Mouse (Mus musculus) hindbrain, embryonic 13.5 days (tissue): Measurements from ENCODE around the gene Dpf1. TPM values are rescaled to one million over a fixed set of nuclear protein-coding genes. Genes with fewer than 3 reads are reported as not detected.
A peak's percentile ranks its signal among the peaks of the same experiment; 100 is the strongest.

Source experiments
- ATAC-seq: fragments of 200-750 bp; cut with Nextera tagmentation; 2 replicates; pipeline ENCODE4 v1.8.0; 2017; ENCODE audit warnings: moderate TSS enrichment; ENCODE audit not compliant: low FRiP score
- H3K27ac ChIP-seq: fragments of 300-500 bp; sonication (generic); 2 replicates; pipeline ENCODE4 v1.5.1; 2015; ENCODE audit warnings: inconsistent platforms, mild to moderate bottlenecking, moderate library complexity
- H3K27me3 ChIP-seq: fragments of 300-500 bp; sonication (generic); 2 replicates; pipeline ENCODE4 v1.6.1; 2015; ENCODE audit warnings: mild to moderate bottlenecking, inconsistent platforms
- H3K36me3 ChIP-seq: fragments of 300-500 bp; sonication (generic); 2 replicates; pipeline ENCODE4 v1.6.1; 2015; ENCODE audit warnings: mild to moderate bottlenecking, inconsistent platforms
- H3K4me1 ChIP-seq: fragments of 300-500 bp; sonication (generic); replicated peaks from 2 replicates; pipeline ENCODE4 v1.6.1; 2015; ENCODE audit warnings: inconsistent platforms
- H3K4me2 ChIP-seq: fragments of 300-500 bp; sonication (generic); 2 replicates; pipeline ENCODE4 v1.6.1; 2015; ENCODE audit warnings: inconsistent platforms, mild to moderate bottlenecking, moderate library complexity
- H3K4me3 ChIP-seq: fragments of 300-500 bp; sonication (generic); 2 replicates; pipeline ENCODE4 v1.5.1; 2015; ENCODE audit warnings: mild to moderate bottlenecking, inconsistent platforms
- H3K9ac ChIP-seq: fragments of 300-500 bp; sonication (generic); 2 replicates; pipeline ENCODE4 v1.6.1; 2015; ENCODE audit warnings: mild to moderate bottlenecking, inconsistent platforms
- H3K9me3 ChIP-seq: fragments of 300-500 bp; sonication (generic); 2 replicates; pipeline ENCODE4 v1.6.1; 2016; ENCODE audit warnings: inconsistent platforms
- WGBS: fragments of 180-500 bp; shearing (Covaris S2); methylation state at CpG from one replicate; pipeline ENCODE4 v1.1.7; 2015; 5-methylcytosine and 5-hydroxymethylcytosine counted together
- polyA plus RNA-seq: library from polyadenylated mRNA; unstranded; fragments of >200 nt; fragmentation: Nextera tagmentation; extraction: Ambion mirVana; gene quantifications from 2 replicates; pipeline ENCODE4 v1.2.1, GENCODE M21; 2015

Dpf1 gene
- 187 and 197 TPM in 2 replicates for polyA plus RNA-seq

DNA sequence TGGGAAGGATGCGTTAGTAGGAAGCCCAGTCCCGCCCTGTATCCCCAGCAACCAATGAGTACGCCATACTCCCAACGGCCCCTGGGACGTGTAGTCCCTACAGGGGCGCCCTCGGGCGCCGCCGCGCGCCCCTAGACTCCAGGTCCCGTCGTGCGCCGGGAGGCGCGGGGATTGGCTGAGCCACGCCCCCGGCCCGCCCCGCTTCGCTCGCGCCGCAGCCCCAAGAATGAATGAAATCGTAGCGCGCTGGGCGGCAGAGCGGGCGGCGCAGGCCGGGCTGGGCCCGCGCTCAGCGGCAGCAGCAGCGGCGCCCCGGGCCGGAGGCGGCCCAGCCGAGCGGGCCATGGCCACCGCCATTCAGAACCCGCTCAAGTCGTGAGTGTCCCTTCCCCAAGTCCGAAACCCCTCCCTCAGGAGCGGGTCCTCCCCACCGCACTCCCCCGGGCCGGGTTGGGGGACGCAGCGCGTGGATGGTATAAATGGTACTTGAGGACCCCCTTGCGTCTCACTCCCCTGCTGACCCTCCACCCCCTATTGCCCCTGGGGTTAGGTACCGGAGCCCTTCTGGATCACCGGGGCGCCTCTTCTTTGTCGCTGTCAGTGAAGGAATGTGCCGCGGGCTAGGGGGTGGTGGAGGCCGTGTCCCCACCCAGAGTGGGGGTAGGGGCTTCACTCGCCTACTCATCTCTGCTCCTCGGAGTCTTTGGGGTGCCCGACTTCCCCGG is at the start of gene Dpf1:
Dpf1 (plus strand) TSS at position 214 of the 725 bp plus-strand sequence.
- peaks cover 55% of the 10 kb centered on the region for H3K4me1 ChIP-seq
- ATAC-seq: peak; percentile 82
- H3K27me3 ChIP-seq: no peaks in the 10 kb centered on the region
- peak within 1 kb of the TSS; percentile 95 for H3K9ac ChIP-seq
- H3K36me3 ChIP-seq: no peaks in the 10 kb centered on the region
- H3K9me3 ChIP-seq: no peaks in the 10 kb centered on the region
- peak within 1 kb of the TSS; percentile 96 for H3K27ac ChIP-seq
- WGBS: 1% methylated on average over 63 of the region's 67 CpGs
- H3K4me2 ChIP-seq: peak within 1 kb of the TSS; percentile 91
- peak within 1 kb of the TSS; percentile 75 for H3K4me3 ChIP-seq

DNA sequence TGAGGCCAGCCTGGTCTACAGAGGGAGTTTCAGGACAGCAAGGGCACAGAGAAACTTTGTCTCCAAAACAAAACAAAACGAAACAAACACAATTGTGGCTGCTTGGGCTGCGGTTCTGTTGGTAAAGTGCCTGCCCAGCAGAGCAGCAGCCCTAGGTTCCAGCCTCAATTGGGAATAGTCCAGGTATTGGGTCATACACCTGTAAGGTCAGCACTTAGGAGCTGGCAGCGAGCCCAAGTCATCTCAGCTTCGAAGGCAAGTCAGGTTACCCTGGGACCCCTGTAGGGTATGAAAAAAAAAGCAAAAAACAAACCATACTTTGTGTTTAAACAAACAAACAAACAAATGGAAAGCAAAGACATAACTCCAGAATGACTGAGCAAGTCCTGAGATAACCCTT is 47.9 kb upstream of the Dpf1 start:
- H3K27me3 ChIP-seq: no peaks in the 10 kb centered on the region
- H3K9ac ChIP-seq: no peak overlapping the region
- H3K4me2 ChIP-seq: no peak overlapping the region
- H3K9me3 ChIP-seq: no peaks in the 10 kb centered on the region
- peaks cover 8% of the 10 kb centered on the region for H3K4me1 ChIP-seq
- no peak for ATAC-seq
- WGBS: 83% methylated on average over 4 of the region's 4 CpGs
- no peak overlapping the region for H3K4me3 ChIP-seq
- H3K27ac ChIP-seq: no peak overlapping the region
- 0 out of 2 replicates have a peak, but pooled peaks cover 3% of the 10 kb centered on the region for H3K36me3 ChIP-seq

DNA sequence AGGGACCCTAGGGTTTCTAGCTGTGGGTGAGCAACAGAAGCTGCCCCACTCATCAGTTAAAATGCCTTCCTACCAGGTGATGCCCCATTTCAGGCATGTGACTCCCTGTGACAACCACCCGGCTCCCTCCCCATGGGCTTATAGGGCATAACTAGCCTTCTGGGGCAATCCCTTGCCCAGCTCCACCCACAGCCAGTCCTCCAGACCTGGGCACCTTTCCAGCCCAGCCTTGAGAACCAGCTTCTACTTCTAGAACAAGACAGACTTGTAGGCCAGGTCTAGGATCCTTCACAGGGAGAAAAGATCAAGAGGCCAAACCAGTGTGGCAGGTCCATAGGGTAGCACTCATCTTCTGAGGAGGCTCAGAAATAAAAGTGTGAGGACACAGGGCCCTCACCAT is 46.4 kb upstream of the Dpf1 start:
- H3K4me2 ChIP-seq: no peak overlapping the region
- no peaks in the 10 kb centered on the region for H3K9me3 ChIP-seq
- H3K4me3 ChIP-seq: no peak overlapping the region
- no peak overlapping the region for H3K27ac ChIP-seq
- 94% methylated on average over 1 of the region's 1 CpGs for WGBS
- H3K27me3 ChIP-seq: no peaks in the 10 kb centered on the region
- H3K9ac ChIP-seq: no peak overlapping the region
- peaks cover 8% of the 10 kb centered on the region for H3K4me1 ChIP-seq
- H3K36me3 ChIP-seq: 0 out of 2 replicates have a peak, but pooled peaks cover 3% of the 10 kb centered on the region
- no peak for ATAC-seq

DNA sequence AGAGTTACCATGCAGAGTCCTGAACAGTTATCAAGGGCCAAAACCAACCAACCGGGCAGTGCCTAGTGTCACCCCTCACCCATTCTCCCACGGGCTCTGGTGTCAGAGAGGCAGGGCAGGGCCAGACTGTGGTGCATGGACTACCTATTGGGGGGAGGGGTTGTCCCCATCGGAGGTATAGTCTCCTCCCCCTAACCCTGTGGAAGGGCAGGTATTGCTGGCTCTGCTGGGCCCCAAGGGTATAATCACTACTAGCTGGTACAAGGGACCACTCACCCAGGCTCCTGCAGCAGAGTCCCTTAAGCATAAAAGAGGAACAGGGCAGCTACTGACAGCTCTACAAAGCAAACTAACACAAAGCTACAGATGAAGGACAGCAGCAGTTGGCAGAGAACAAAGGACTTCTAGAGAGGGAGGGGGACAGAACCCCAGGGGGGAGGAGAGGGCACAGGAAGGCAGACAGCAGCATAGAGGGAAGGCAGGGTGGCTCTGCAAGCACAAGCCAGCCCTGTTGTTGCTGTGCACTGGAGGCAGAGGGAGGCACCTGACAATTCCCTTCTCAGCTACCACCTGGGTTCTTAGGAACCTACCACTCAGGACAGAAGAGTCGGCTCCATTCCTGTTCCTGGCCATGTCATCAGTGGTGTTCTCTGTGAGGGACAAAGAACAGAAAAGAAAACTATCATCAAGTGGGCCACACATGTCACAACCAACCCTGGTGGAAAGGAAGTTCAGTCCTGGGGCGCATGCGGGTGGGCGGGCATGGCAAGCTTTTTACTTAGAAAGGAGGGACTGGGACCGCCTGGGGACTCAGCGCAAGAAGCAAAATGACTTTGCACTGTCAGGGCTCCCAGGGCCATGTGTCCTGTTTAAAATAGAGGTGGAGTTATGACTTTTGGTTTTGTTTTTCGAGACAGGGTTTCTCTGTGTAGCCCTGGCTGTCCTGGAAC is 43.7 kb upstream of the Dpf1 start:
- WGBS: 55% methylated on average over 10 of the region's 10 CpGs
- H3K9ac ChIP-seq: no peak overlapping the region
- peak; percentile 28; the same call in 1 of the 2 replicates for ATAC-seq

DNA sequence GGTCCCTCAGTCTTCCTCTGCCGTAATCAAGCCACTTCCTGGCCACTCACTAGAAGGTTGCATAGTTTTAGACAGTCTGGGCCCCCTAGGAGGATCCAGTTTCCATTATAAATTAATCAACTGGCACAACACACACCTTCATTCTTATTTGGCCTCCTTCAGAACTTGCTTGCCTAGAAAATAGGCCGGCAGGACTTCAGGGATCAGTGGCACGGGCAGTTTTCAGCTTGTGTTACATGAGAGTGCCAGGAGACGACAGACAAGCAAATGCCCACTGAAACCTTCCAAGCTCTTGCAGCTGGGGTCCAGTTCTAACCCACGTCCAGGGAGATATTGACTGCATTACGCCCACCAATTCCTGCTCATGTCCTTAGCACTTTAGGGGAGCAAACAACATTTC is 41.6 kb upstream of the Dpf1 start:
- 87% methylated on average over 6 of the region's 6 CpGs for WGBS
- Histone ChIP-seq H3K27me3 (no peaks in the 10 kb centered on the region), H3K27ac (no peak overlapping the region), H3K4me2 (no peak overlapping the region), H3K9me3 (no peaks in the 10 kb centered on the region), H3K4me3 (no peak overlapping the region), H3K36me3 (0 out of 2 replicates have a peak, but pooled peaks cover 3% of the 10 kb centered on the region), H3K4me1 (peaks cover 8% of the 10 kb centered on the region), H3K9ac (no peak overlapping the region)
- ATAC-seq: no peak

More for the DNA sequence above, 43.7 kb upstream of the Dpf1 start:
- H3K9me3 ChIP-seq: no peaks in the 10 kb centered on the region
- 0 out of 2 replicates have a peak overlapping the region, but pooled peaks have one; percentile 15 for H3K27ac ChIP-seq
- H3K4me3 ChIP-seq: no peak overlapping the region
- no peak overlapping the region for H3K4me2 ChIP-seq
- 0 out of 2 replicates have a peak, but pooled peaks cover 3% of the 10 kb centered on the region for H3K36me3 ChIP-seq
- H3K4me1 ChIP-seq: peaks cover 8% of the 10 kb centered on the region
- H3K27me3 ChIP-seq: no peaks in the 10 kb centered on the region

DNA sequence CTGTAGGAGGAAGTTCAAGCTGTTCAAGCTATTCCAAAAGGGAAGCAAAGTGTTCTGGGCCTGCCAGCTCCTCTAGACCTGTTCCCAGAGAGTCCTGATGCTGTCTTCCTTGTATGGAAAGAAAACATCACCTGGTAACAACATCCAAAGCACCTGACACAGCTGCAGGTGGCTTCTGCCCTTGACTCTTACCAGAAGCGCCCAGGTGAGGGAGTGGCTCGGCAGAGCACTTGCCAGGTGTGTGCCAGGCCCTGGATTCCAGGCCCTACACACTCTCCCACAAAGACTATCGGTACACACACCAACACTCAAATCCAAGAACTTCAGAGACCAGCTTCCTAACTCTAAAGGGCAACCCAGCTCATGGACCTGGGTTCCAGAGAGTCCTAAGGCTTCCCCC is 39.9 kb upstream of the Dpf1 start:
- H3K36me3 ChIP-seq: no peaks in the 10 kb centered on the region
- no peak for ATAC-seq
- no peak overlapping the region for H3K4me2 ChIP-seq
- H3K27me3 ChIP-seq: no peaks in the 10 kb centered on the region
- H3K9ac ChIP-seq: no peak overlapping the region
- H3K4me1 ChIP-seq: peaks cover 8% of the 10 kb centered on the region
- no peak overlapping the region for H3K27ac ChIP-seq
- H3K9me3 ChIP-seq: no peaks in the 10 kb centered on the region
- H3K4me3 ChIP-seq: no peak overlapping the region
- WGBS: 88% methylated on average over 3 of the region's 3 CpGs

DNA sequence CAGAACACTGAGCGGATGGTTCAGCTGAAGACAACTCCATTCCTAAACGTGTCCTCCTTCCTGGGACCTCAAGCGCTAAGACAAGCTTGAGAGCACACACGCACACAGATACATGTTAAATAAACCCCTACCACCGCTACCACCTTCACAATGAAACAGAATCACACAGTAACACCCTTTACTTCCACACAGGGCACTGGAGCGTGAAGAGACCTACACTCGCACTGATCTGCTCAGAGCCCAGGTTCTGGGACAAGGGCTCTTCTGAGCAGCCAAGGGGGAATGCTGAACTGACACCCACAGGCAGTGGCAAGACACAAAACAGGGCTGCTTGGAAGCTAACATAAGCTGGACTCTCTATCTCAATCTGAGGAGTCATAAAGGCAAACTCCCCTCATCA is 38.1 kb upstream of the Dpf1 start:
- no peak for ATAC-seq
- WGBS: 80% methylated on average over 7 of the region's 7 CpGs

DNA sequence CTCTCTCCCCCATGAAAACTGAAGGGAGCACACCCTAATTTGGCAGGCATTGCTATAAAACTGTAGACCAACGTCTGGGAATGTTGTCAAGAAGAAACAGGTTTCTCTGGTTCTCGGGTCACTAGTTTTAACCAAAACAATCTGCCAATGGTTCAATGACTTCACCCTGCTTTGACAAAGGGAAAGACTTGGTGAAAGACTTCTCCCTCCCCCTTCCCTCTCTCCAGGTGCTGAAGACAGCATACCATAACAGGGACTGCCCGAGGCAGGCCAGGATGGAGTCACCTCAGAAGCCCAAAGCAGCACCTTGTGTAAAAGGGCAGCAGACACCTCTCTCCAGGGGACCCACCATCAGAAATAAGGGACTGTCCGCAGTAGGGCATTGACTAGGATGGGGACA is 36.8 kb upstream of the Dpf1 start:
- WGBS: 60% methylated on average over 4 of the region's 4 CpGs
- Histone ChIP-seq H3K9me3 (no peaks in the 10 kb centered on the region), H3K27me3 (no peaks in the 10 kb centered on the region)

More for the DNA sequence above, 38.1 kb upstream of the Dpf1 start:
- no peak overlapping the region for H3K4me3 ChIP-seq
- H3K27ac ChIP-seq: no peak overlapping the region
- no peak overlapping the region for H3K4me2 ChIP-seq
- H3K36me3 ChIP-seq: no peaks in the 10 kb centered on the region
- H3K9me3 ChIP-seq: no peaks in the 10 kb centered on the region
- no peaks in the 10 kb centered on the region for H3K27me3 ChIP-seq
- no peak overlapping the region for H3K9ac ChIP-seq
- H3K4me1 ChIP-seq: no peaks in the 10 kb centered on the region

DNA sequence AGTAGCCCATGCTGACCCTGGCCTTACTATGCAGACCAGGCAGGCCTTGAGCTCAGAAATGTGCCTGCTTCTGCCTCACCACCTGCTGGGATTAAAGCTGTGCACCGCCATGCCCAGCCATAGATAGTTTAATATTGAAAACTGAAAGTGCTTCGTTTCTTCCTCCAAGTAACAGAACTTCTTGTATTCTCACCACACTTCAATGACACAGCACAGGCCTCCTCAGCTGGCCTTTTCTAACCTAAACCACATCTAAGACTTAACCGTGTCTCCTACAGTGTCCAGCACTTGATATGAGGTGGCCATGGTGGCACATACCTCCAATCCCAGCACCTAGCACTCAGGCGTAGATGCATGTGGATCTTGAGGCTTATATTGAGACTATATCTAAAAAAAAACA is 33.3 kb upstream of the Dpf1 start:
- Histone ChIP-seq H3K9me3 (no peaks in the 10 kb centered on the region), H3K27ac (no peak overlapping the region), H3K4me1 (no peaks in the 10 kb centered on the region), H3K36me3 (no peaks in the 10 kb centered on the region), H3K4me2 (no peak overlapping the region), H3K27me3 (no peaks in the 10 kb centered on the region), H3K4me3 (no peak overlapping the region), H3K9ac (no peak overlapping the region)
- WGBS: 91% methylated on average over 4 of the region's 4 CpGs
- no peak for ATAC-seq

More for the DNA sequence above, 36.8 kb upstream of the Dpf1 start:
- H3K27ac ChIP-seq: no peak overlapping the region
- no peak for ATAC-seq
- no peak overlapping the region for H3K4me3 ChIP-seq
- H3K9ac ChIP-seq: no peak overlapping the region
- no peak overlapping the region for H3K4me2 ChIP-seq
- no peaks in the 10 kb centered on the region for H3K36me3 ChIP-seq
- no peaks in the 10 kb centered on the region for H3K4me1 ChIP-seq

DNA sequence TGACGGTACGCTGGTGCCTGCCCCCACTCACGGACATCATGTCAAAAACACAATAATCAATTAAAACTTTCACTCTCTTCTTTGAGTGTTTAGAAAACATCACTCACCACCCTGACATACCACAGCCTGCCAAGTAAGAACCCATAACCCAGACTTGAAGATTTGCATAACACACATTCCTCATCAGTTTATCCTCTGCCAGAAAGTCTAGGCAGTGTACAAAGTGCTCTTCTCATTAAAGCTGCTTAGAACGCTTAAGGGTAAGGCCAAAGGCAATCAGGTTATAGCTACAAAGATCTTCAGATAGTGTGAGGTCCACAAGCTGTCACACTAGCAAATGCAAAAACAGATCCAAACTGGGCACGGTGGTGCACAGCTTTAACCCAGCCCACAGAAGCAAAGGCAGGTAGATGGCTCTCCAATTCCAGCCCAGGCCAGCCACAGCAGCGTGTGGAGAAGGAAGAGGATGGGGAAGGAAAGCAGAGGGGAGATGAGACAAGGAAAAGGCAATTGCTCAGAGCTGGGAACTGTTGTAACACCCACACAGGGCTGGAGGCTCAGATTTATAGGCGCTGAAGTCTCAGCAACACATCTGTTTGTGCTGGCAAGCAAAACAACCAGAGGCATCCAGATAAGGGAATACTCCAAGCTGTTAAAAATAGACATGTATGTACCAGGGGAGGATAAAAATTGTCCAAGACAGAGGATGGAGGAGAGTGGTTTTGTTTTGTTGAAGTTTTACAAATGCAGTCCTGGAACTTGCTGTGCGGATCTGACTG is 31.9 kb upstream of the Dpf1 start:
- no peak for ATAC-seq
- no peak overlapping the region for H3K4me2 ChIP-seq
- H3K27ac ChIP-seq: no peak overlapping the region
- H3K4me1 ChIP-seq: no peaks in the 10 kb centered on the region
- no peaks in the 10 kb centered on the region for H3K36me3 ChIP-seq
- H3K9ac ChIP-seq: no peak overlapping the region
- H3K27me3 ChIP-seq: no peaks in the 10 kb centered on the region
- WGBS: 85% methylated on average over 8 of the region's 8 CpGs
- no peaks in the 10 kb centered on the region for H3K9me3 ChIP-seq
- H3K4me3 ChIP-seq: no peak overlapping the region

DNA sequence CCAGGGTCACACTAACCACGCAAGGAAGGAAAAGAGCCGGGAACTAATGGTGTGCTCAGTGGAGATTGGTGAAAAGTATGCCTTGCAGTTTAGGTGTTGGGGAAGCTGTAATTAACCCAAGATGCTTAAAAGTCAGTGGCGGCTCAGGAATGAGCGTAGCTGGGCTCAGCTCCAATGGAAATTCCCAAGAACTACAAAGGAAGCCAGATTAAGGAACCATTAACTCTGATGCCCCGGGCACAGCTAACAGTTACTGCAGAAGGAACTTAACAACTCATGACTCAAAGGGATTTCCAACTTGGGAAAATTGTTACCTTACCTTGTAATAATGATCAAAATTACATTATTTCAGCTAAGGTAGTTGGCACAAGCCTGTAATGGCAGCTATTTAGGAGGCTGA is 27.0 kb upstream of the Dpf1 start:
- ATAC-seq: no peak
- no peaks in the 10 kb centered on the region for H3K36me3 ChIP-seq
- H3K9ac ChIP-seq: no peak overlapping the region
- peaks cover 27% of the 10 kb centered on the region for H3K27me3 ChIP-seq
- no peaks in the 10 kb centered on the region for H3K9me3 ChIP-seq
- H3K27ac ChIP-seq: no peak overlapping the region
- H3K4me3 ChIP-seq: no peak overlapping the region
- no peak overlapping the region for H3K4me2 ChIP-seq
- peaks cover 13% of the 10 kb centered on the region for H3K4me1 ChIP-seq
- WGBS: 78% methylated on average over 5 of the region's 5 CpGs

DNA sequence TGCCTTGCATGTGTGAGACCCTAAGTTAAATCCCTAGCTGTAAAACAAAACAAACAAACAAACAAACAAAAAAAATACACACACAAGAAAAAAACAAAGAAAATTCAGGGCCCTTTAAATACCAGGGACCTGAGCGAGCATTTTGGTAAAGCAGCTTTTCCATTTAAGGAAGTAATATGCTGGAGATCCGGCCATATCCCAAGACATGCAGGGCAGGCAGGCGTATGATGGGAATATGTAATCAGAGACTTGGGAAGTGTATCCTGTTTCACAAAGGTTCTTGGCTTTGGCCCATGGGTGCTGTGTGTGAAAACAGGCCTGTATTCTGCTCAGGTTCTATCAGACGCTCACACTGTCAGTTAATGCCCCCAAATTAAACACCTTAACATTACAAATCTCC is 26.2 kb upstream of the Dpf1 start:
- H3K4me1 ChIP-seq: peaks cover 18% of the 10 kb centered on the region
- no peak overlapping the region for H3K4me3 ChIP-seq
- no peak overlapping the region for H3K27ac ChIP-seq
- peaks cover 35% of the 10 kb centered on the region for H3K27me3 ChIP-seq
- no peak overlapping the region for H3K9ac ChIP-seq
- 92% methylated on average over 4 of the region's 4 CpGs for WGBS
- ATAC-seq: no peak
- no peaks in the 10 kb centered on the region for H3K36me3 ChIP-seq
- no peaks in the 10 kb centered on the region for H3K9me3 ChIP-seq
- H3K4me2 ChIP-seq: no peak overlapping the region
